Mouse (Mus musculus) midbrain, postnatal 0 days (tissue): Measurements from ENCODE around the gene Rxfp2. TPM values are rescaled to one million over a fixed set of nuclear protein-coding genes. Genes with fewer than 3 reads are reported as not detected.
A peak's percentile ranks its signal among the peaks of the same experiment; 100 is the strongest.

ENCODE experiments used
- ATAC-seq: fragments of 200-750 bp; cut with Nextera tagmentation; 2 replicates; pipeline ENCODE4 v1.8.0; 2017; ENCODE audit warnings: moderate number of reproducible peaks, mild to moderate bottlenecking, moderate TSS enrichment, moderate library complexity; ENCODE audit not compliant: low FRiP score
- DNase-seq: peaks from one replicate; pipeline ENCODE4 v3.0.0-alpha.2; 2015; ENCODE audit warnings: low spot score
- H3K27ac ChIP-seq: fragments of 300-500 bp; sonication (generic); 2 replicates; pipeline ENCODE4 v1.5.1; 2014; ENCODE audit warnings: low read depth, mild to moderate bottlenecking, low read length, mixed read lengths
- H3K27me3 ChIP-seq: fragments of 300-500 bp; sonication (generic); 2 replicates; pipeline ENCODE4 v1.6.1; 2014; ENCODE audit warnings: low read length, control low read depth, mixed read lengths; ENCODE audit not compliant: insufficient read depth
- H3K36me3 ChIP-seq: fragments of 300-500 bp; sonication (generic); 2 replicates; pipeline ENCODE4 v1.6.1; 2014; ENCODE audit warnings: low read length, control low read depth, mixed read lengths; ENCODE audit not compliant: insufficient read depth
- H3K4me1 ChIP-seq: fragments of 300-500 bp; sonication (generic); 2 replicates; pipeline ENCODE4 v1.6.1; 2014; ENCODE audit warnings: mild to moderate bottlenecking, control low read depth, antibody characterized with exemption, low read length, mixed read lengths; ENCODE audit not compliant: insufficient read depth
- H3K4me2 ChIP-seq: fragments of 300-500 bp; sonication (generic); 2 replicates; pipeline ENCODE4 v1.6.1; 2014; ENCODE audit warnings: low read depth, mild to moderate bottlenecking, low read length, mixed read lengths; ENCODE audit not compliant: poor library complexity, severe bottlenecking
- H3K4me3 ChIP-seq: fragments of 300-500 bp; sonication (generic); 2 replicates; pipeline ENCODE4 v1.5.1; 2014; ENCODE audit warnings: low read depth, mild to moderate bottlenecking, low read length, moderate library complexity
- H3K9ac ChIP-seq: fragments of 300-500 bp; sonication (generic); replicated peaks from 2 replicates; pipeline ENCODE4 v1.6.1; 2014; ENCODE audit warnings: mild to moderate bottlenecking, low read length, moderate library complexity, mixed read lengths; ENCODE audit not compliant: poor library complexity, severe bottlenecking
- H3K9me3 ChIP-seq: fragments of 300-500 bp; sonication (generic); 2 replicates; pipeline ENCODE4 v1.6.1; 2016; ENCODE audit warnings: low read length, control low read depth
- CTCF ChIP-seq: IDR thresholded peaks from 2 replicates; pipeline ENCODE4 v1.5.1; 2016; ENCODE audit warnings: antibody characterized with exemption, mild to moderate bottlenecking
- WGBS: fragments of 180-500 bp; shearing (Covaris S2); extraction: QIAGEN DNeasy Blood & Tissue Kit; methylation state at CpG from one replicate; pipeline ENCODE4 v1.1.7; 2014; 5-methylcytosine and 5-hydroxymethylcytosine counted together
- polyA plus RNA-seq: library from polyadenylated mRNA; unstranded; fragments of >200 nt; fragmentation: Nextera tagmentation; extraction: Ambion mirVana; gene quantifications from 2 replicates; pipeline ENCODE4 v1.2.1, GENCODE M21; 2015
- total RNA-seq: library from RNA; depleted of rRNA; stranded (reverse); fragments of >200 nt; gene quantifications from 2 replicates; pipeline ENCODE4 v1.2.3, GENCODE M21; 2014

Gene Rxfp2
- total and polyA plus RNA-seq, 2 experiments from 2014 or later, result 0.38 to 1.6 TPM

GRCm38 (mm10) chr5:150115271-150116092 lies 97.0 kb downstream of the Rxfp2 start:
- H3K4me1 ChIP-seq, result peaks cover 5% of the 10 kb centered on the region
- H3K27ac ChIP-seq, result no peak overlapping the region
- 45% methylated on average over 16 of the region's 16 CpGs for WGBS
- no peak for TF ChIP-seq CTCF
- H3K27me3 ChIP-seq, result no peaks in the 10 kb centered on the region
- no peak overlapping the region for H3K9ac ChIP-seq
- no peak overlapping the region for H3K4me2 ChIP-seq
- no peak; the same call in 1 of the 2 replicates for ATAC-seq
- no peaks in the 10 kb centered on the region for H3K36me3 ChIP-seq
- DNase-seq, result peak; percentile 33
- H3K4me3 ChIP-seq, result no peak overlapping the region
- H3K9me3 ChIP-seq, result no peaks in the 10 kb centered on the region

GRCm38 (mm10) chr5:150116216-150116905 lies 97.9 kb downstream of the Rxfp2 start:
- H3K4me1 ChIP-seq, result peaks cover 5% of the 10 kb centered on the region
- 58% methylated on average over 9 of the region's 9 CpGs for whole genome bisulfite sequencing
- no peak overlapping the region for H3K9ac ChIP-seq
- H3K27ac ChIP-seq, result no peak overlapping the region
- H3K4me2 ChIP-seq, result no peak overlapping the region
- H3K27me3 ChIP-seq, result no peaks in the 10 kb centered on the region
- ATAC-seq (no peak), DNase-seq (no peak)
- no peak for TF ChIP-seq CTCF
- H3K9me3 ChIP-seq, result no peaks in the 10 kb centered on the region
- H3K4me3 ChIP-seq, result no peak overlapping the region
- no peaks in the 10 kb centered on the region for H3K36me3 ChIP-seq

GRCm38 (mm10) chr5:150116906-150117216 lies 98.4 kb downstream of the Rxfp2 start:
- TF ChIP-seq CTCF, result peak; percentile 64
- Histone ChIP-seq H3K27me3 (no peaks in the 10 kb centered on the region), H3K9me3 (no peaks in the 10 kb centered on the region), H3K4me2 (no peak overlapping the region), H3K4me1 (peaks cover 5% of the 10 kb centered on the region), H3K4me3 (no peak overlapping the region), H3K27ac (no peak overlapping the region), H3K9ac (no peak overlapping the region), H3K36me3 (no peaks in the 10 kb centered on the region)
- no peak for DNase-seq
- ATAC-seq, result no peak
- WGBS, result 83% methylated on average over 6 of the region's 6 CpGs

DNA sequence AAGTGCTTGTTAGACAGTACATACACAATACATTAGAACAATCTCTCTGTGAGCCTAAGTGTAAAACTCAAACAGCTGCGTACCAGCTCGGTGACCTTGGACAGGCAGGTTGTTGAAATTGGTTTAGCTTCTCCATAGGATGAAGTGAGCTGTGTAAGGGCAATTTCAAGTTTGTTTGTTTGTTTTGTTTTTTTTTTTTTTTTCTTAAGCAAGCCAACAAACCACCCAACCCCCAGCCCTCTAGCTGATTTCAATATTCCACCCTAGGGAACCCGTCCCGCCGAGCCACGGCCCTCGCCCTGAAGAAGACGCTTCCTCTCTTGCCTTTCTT lies 99.6 kb downstream of the Rxfp2 start:
- no peak for TF ChIP-seq CTCF
- DNase-seq, result no peak
- 17% methylated on average over 8 of the region's 8 CpGs for WGBS
- H3K9ac ChIP-seq, result 0 out of 2 replicates have a peak overlapping the region, but pooled peaks have one; percentile 65
- ATAC-seq, result no peak
- H3K27ac ChIP-seq, result no peak overlapping the region
- peaks cover 5% of the 10 kb centered on the region for H3K4me1 ChIP-seq
- H3K9me3 ChIP-seq, result no peaks in the 10 kb centered on the region
- no peaks in the 10 kb centered on the region for H3K36me3 ChIP-seq
- peak overlapping the region; percentile 86 for H3K4me2 ChIP-seq
- no peaks in the 10 kb centered on the region for H3K27me3 ChIP-seq
- peak overlapping the region; percentile 73 for H3K4me3 ChIP-seq

- no peak for TF ChIP-seq CTCF
- Histone ChIP-seq H3K4me2 (peak within 1 kb of the TSS; percentile 86), H3K27ac (no peak within 1 kb of the TSS), H3K27me3 (no peaks in the 10 kb centered on the region), H3K9me3 (no peaks in the 10 kb centered on the region), H3K36me3 (no peaks in the 10 kb centered on the region), H3K4me3 (peak within 1 kb of the TSS; percentile 73), H3K4me1 (peaks cover 5% of the 10 kb centered on the region), H3K9ac (peak within 1 kb of the TSS; percentile 65)
- peak; percentile 93 for DNase-seq
- under 1% methylated on average over 39 of the region's 68 CpGs for WGBS
- peak; percentile 97 for ATAC-seq
Observed at GRCm38 (mm10) chr5:150118455-150119241, 100.2 kb downstream of the Rxfp2 start, which contains the start of gene Fry. TSS of gene Fry (plus strand) at chr5:150118645.
